Mouse (Mus musculus) CH12.LX (cell line): ENCODE results near the gene Phrf1. TPM values are rescaled to one million over a fixed set of nuclear protein-coding genes. Genes with fewer than 3 reads are reported as not detected.

ENCODE experiments used
- DNase-seq: peaks from one replicate; pipeline ENCODE4 v3.0.0-alpha.2; 2013; ENCODE audit errors: extremely low read depth
- H3K27ac ChIP-seq: 2 replicates; pipeline ENCODE4 v1.5.1; 2012; ENCODE audit warnings: low read depth, mild to moderate bottlenecking, control low read depth, moderate library complexity; ENCODE audit not compliant: insufficient read depth
- H3K27me3 ChIP-seq: replicated peaks from 2 replicates; pipeline ENCODE3; 2012; ENCODE audit warnings: inconsistent platforms
- H3K36me3 ChIP-seq, 2 experiments: replicated peaks in 1 of 2; 2 replicates each; pipeline versions ENCODE3 to v1.6.1; 2012; ENCODE audit warnings: inconsistent platforms in 1 of 2, low read length in 1 of 2, mild to moderate bottlenecking in 1 of 2, mixed read lengths in 1 of 2, moderate library complexity in 1 of 2; ENCODE audit not compliant: control insufficient read depth in 1 of 2, insufficient read depth in 1 of 2
- H3K4me1 ChIP-seq, 2 experiments: 2 replicates each; pipeline ENCODE4 v1.6.1; 2012; ENCODE audit warnings: inconsistent platforms in 1 of 2, moderate library complexity in 1 of 2; ENCODE audit not compliant: insufficient read depth in 2 of 2, control insufficient read depth in 1 of 2
- H3K4me2 ChIP-seq: 2 replicates; pipeline ENCODE4 v1.6.1; 2012; ENCODE audit warnings: low read depth, mild to moderate bottlenecking, control low read depth; ENCODE audit not compliant: poor library complexity, insufficient read depth, severe bottlenecking
- H3K4me3 ChIP-seq, 3 experiments: fragments of 150-350 bp in 1 of 3; sonication (generic) in 1 of 3; replicated peaks in 1 of 3; 2 replicates each; pipeline versions ENCODE3 to v1.5.1; 2011 to 2012; ENCODE audit warnings: low read depth in 2 of 3, low read length in 2 of 3, mild to moderate bottlenecking in 2 of 3, moderate library complexity in 2 of 3, control low read depth in 1 of 3, improper control_type of control experiment in 1 of 3, inconsistent platforms in 1 of 3, mixed read lengths in 1 of 3; ENCODE audit not compliant: poor library complexity in 1 of 3
- H3K79me2 ChIP-seq: replicated peaks from 2 replicates; pipeline ENCODE4 v1.6.1; 2012; ENCODE audit warnings: mild to moderate bottlenecking, moderate library complexity; ENCODE audit not compliant: control insufficient read depth, poor library complexity, insufficient read depth, severe bottlenecking; ENCODE audit errors: extremely low read depth
- H3K9ac ChIP-seq: 2 replicates; pipeline ENCODE4 v1.6.1; 2012; ENCODE audit warnings: low read depth, mild to moderate bottlenecking, control low read depth, moderate library complexity; ENCODE audit not compliant: insufficient read depth
- H3K9me3 ChIP-seq: replicated peaks from 2 replicates; pipeline ENCODE3; 2012; ENCODE audit warnings: low read length, inconsistent platforms, mixed read lengths
- BHLHE40 ChIP-seq: IDR thresholded peaks from 2 replicates; pipeline ENCODE4 v1.6.1; 2011; ENCODE audit warnings: mild to moderate bottlenecking, low read depth, low read length, improper control_type of control experiment
- E2F4 ChIP-seq: IDR thresholded peaks from 2 replicates; pipeline ENCODE4 v1.6.1; 2011; ENCODE audit warnings: low read depth, low read length, improper control_type of control experiment; ENCODE audit not compliant: insufficient replicate concordance
- ETS1 ChIP-seq: conservative IDR thresholded peaks from 2 replicates; pipeline ENCODE4 v1.6.1; 2012; ENCODE audit warnings: low read depth, mild to moderate bottlenecking, inconsistent platforms, low read length, improper control_type of control experiment, moderate library complexity
- HCFC1 ChIP-seq: IDR thresholded peaks from 2 replicates; pipeline ENCODE4 v1.6.1; 2012; ENCODE audit warnings: low read depth, mild to moderate bottlenecking, inconsistent platforms, low read length, improper control_type of control experiment
- JUN ChIP-seq: IDR thresholded peaks from 2 replicates; pipeline ENCODE4 v1.6.1; 2011; ENCODE audit warnings: low read depth, mild to moderate bottlenecking, low read length, improper control_type of control experiment, moderate library complexity; ENCODE audit not compliant: insufficient read depth
- MAZ ChIP-seq: IDR thresholded peaks from 2 replicates; pipeline ENCODE4 v1.6.1; 2012; ENCODE audit warnings: low read depth, mild to moderate bottlenecking, inconsistent platforms, low read length, improper control_type of control experiment, moderate library complexity
- NRF1 ChIP-seq: IDR thresholded peaks from 2 replicates; pipeline ENCODE4 v1.6.1; 2014; ENCODE audit warnings: low read depth, mild to moderate bottlenecking, inconsistent platforms, low read length, improper control_type of control experiment, moderate library complexity
- PAX5 ChIP-seq: IDR thresholded peaks from 2 replicates; pipeline ENCODE4 v1.6.1; 2012; ENCODE audit warnings: low read length, inconsistent platforms, mixed read lengths
- SIN3A ChIP-seq: IDR thresholded peaks from 2 replicates; pipeline ENCODE4 v1.6.1; 2012; ENCODE audit warnings: low read length, improper control_type of control experiment, inconsistent platforms
- SMC3 ChIP-seq: IDR thresholded peaks from 2 replicates; pipeline ENCODE4 v1.6.1; 2011; ENCODE audit warnings: low read depth, low read length, improper control_type of control experiment
- TBP ChIP-seq: conservative IDR thresholded peaks from 2 replicates; pipeline ENCODE4 v1.6.1; 2011; ENCODE audit warnings: low read depth, low read length, improper control_type of control experiment
- UBTF ChIP-seq: IDR thresholded peaks from 2 replicates; pipeline ENCODE4 v1.6.1; 2012; ENCODE audit warnings: low read depth, mild to moderate bottlenecking, inconsistent platforms, low read length, improper control_type of control experiment, moderate library complexity
- ZC3H11A ChIP-seq: IDR thresholded peaks from 2 replicates; pipeline ENCODE4 v1.6.1; 2012; ENCODE audit warnings: low read depth, mild to moderate bottlenecking, inconsistent platforms, low read length, improper control_type of control experiment
- ZKSCAN1 ChIP-seq: IDR thresholded peaks from 2 replicates; pipeline ENCODE4 v1.6.1; 2012; ENCODE audit warnings: low read depth, inconsistent platforms, low read length, improper control_type of control experiment, borderline replicate concordance
- ZMIZ1 ChIP-seq: IDR thresholded peaks from 2 replicates; pipeline ENCODE4 v1.6.1; 2012; ENCODE audit warnings: low read depth, mild to moderate bottlenecking, inconsistent platforms, low read length, improper control_type of control experiment
- dilution Hi-C: fragments of 300-500 bp; cut with MboI; formaldehyde crosslinking; loops from 2 replicates; pipeline ENCODE4 v1.14.3; 2020; ENCODE audit warnings: low sequenced_read_pairs; ENCODE audit not compliant: extremely low pct_unique_long_range_greater_than_20kb, extremely low pct_ligation_motif_present
- in situ Hi-C: fragments of 300-500 bp; cut with MboI; formaldehyde crosslinking; loops from 3 replicates; pipeline ENCODE4 v1.14.3; 2019; ENCODE audit warnings: low sequenced_read_pairs, low pct_ligation_motif_present, low pct_unique_long_range_greater_than_20kb, mixed read lengths
- polyA plus RNA-seq: library from polyadenylated mRNA; unstranded; fragments of >175 nt; gene quantifications from 2 replicates; pipeline ENCODE4 v1.2.1, GENCODE M21; 2012; ENCODE audit warnings: low read depth; ENCODE audit not compliant: insufficient read length
- total RNA-seq, 2 experiments: library from RNA; depleted of rRNA; stranded (reverse); fragments of 300-350 nt in 1 of 2; fragments of >200 nt in 1 of 2; gene quantifications; 2 replicates each; pipeline ENCODE4 v1.2.3; 2012 to 2014

Phrf1 gene
- total and polyA plus RNA-seq, 3 experiments = 22.4 to 59.2 (median 52.5) TPM

GRCm38 (mm10) chr7:141275356-141275755 lies 46.8 kb downstream of the Phrf1 start (continued):
- TF ChIP-seq ZMIZ1 (no peak), BHLHE40 (peak; percentile 80), ETS1 (peak; percentile 84), NRF1 (no peak), PAX5 (no peak), ZKSCAN1 (no peak), MAZ (peak; percentile 85), ZC3H11A (no peak), SMC3 (peak; percentile 22; the same call in 1 of the 2 replicates)

DNA sequence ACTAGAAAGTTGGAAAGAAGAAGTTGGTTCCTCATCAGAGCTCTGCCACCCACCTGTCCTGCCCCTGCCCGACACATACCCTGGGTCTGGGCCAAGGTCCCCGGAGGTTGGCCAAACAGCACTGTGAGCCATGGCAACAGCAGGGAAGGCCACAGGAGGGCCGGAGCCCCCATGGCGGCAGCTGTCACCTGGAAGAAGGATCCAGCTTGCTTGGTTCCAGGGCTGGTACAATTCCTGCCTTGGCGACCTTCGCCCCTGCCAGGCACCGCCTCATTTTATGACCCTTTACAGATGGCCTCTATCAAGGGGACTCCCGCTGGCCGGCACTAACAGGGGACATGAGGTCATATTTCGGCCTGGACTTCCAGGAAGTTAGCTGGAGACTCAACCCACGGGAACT lies 48.0 kb downstream of the Phrf1 start, which contains the start of gene Cdhr5:
TSS of gene Cdhr5 (minus strand) at position 241 of the 400 bp plus-strand sequence.
- Histone ChIP-seq H3K79me2 (no peaks in the 10 kb centered on the region), H3K27ac (peak within 1 kb of the TSS; percentile 93), H3K4me1 (peaks cover 41 to 74% of the 10 kb centered on the region in 2 experiments), H3K9ac (peak within 1 kb of the TSS; percentile 58), H3K36me3 (peaks cover 0 to 19% of the 10 kb centered on the region in 2 experiments), H3K4me3 (peak within 1 kb of the TSS; percentile 30 to 42 (median 38)), H3K4me2 (peak within 1 kb of the TSS; percentile 53), H3K27me3 (no peaks in the 10 kb centered on the region), H3K9me3 (no peaks in the 10 kb centered on the region)
- dilution Hi-C loops (no loop called here), in situ Hi-C loops (loop anchor here (5.0 kb wide), 1 partner anchor 41 kb away; no protein-coding TSS in a partner anchor)
- DNase-seq = peak; percentile 35
- TF ChIP-seq E2F4 (no peak), JUN (no peak), TBP (no peak), SIN3A (0 out of 2 replicates have a peak, but pooled peaks have one; percentile 8), UBTF (0 out of 2 replicates have a peak, but pooled peaks have one; percentile 9), PAX5 (no peak), HCFC1 (no peak), BHLHE40 (no peak)
